Mouse (Mus musculus): ENCODE results near the gene 2210408I21Rik.

- TF ChIP-seq CTCF (IDR thresholded peaks at IDR 0.05; ENCODE audit: low read depth, low read length) (no peak), EP300 (IDR thresholded peaks at IDR 0.05; ENCODE audit: insufficient read depth, low read depth, low read length) (no peak)
These were observed 143.5 kb downstream of the 2210408I21Rik start for GRCm38 (mm10) chr13:77278659-77279413.

Measured in ES-Bruce4 (cell line).